Mouse (Mus musculus) embryonic facial prominence, embryonic 11.5 days (tissue): ENCODE data around the gene Tmem164. TPM values are rescaled to one million over a fixed set of nuclear protein-coding genes. Genes with fewer than 3 reads are reported as not detected.

Experiments
- ATAC-seq: fragments of 200-750 bp; cut with Nextera tagmentation; replicated peaks from 2 replicates; pipeline ENCODE4 v1.8.0; 2017; ENCODE audit warnings: low read depth; ENCODE audit not compliant: insufficient number of reproducible peaks, low FRiP score, low TSS enrichment
- DNase-seq: peaks from one replicate; pipeline ENCODE4 v3.0.0-alpha.2; 2015; ENCODE audit warnings: low spot score
- H3K27ac ChIP-seq: fragments of 300-500 bp; sonication (generic); replicated peaks from 2 replicates; pipeline ENCODE4 v1.5.1; 2014; ENCODE audit warnings: mild to moderate bottlenecking, low read depth, low read length, control low read depth
- H3K27me3 ChIP-seq: fragments of 300-500 bp; sonication (generic); 2 replicates; pipeline ENCODE4 v1.6.1; 2014; ENCODE audit warnings: mild to moderate bottlenecking, low read length, moderate library complexity, mixed read lengths; ENCODE audit not compliant: control insufficient read depth, insufficient read depth
- H3K36me3 ChIP-seq: fragments of 300-500 bp; sonication (generic); replicated peaks from 2 replicates; pipeline ENCODE4 v1.6.1; 2014; ENCODE audit warnings: low read depth, mild to moderate bottlenecking, low read length, moderate library complexity, mixed read lengths; ENCODE audit not compliant: control insufficient read depth, insufficient read depth
- H3K4me1 ChIP-seq: fragments of 300-500 bp; sonication (generic); 2 replicates; pipeline ENCODE4 v1.6.1; 2014; ENCODE audit warnings: low read length, mixed read lengths; ENCODE audit not compliant: control insufficient read depth, insufficient read depth
- H3K4me2 ChIP-seq: fragments of 300-500 bp; sonication (generic); 2 replicates; pipeline ENCODE4 v1.6.1; 2014; ENCODE audit warnings: low read depth, mild to moderate bottlenecking, control low read depth, low read length, moderate library complexity
- H3K4me3 ChIP-seq: fragments of 300-500 bp; sonication (generic); 2 replicates; pipeline ENCODE4 v1.5.1; 2014; ENCODE audit warnings: low read depth, low read length, control low read depth
- H3K9ac ChIP-seq: fragments of 300-500 bp; sonication (generic); replicated peaks from 2 replicates; pipeline ENCODE4 v1.6.1; 2014; ENCODE audit warnings: mild to moderate bottlenecking, control low read depth, low read length
- H3K9me3 ChIP-seq: fragments of 300-500 bp; sonication (generic); replicated peaks from 2 replicates; pipeline ENCODE4 v1.6.1; 2016; ENCODE audit warnings: mild to moderate bottlenecking, low read length, inconsistent platforms, mixed read lengths; ENCODE audit not compliant: control insufficient read depth
- WGBS: fragments of 180-500 bp; shearing (Covaris S2); extraction: QIAGEN DNeasy Blood & Tissue Kit; methylation state at CpG from one replicate; pipeline ENCODE4 v1.1.7; 2014; 5-methylcytosine and 5-hydroxymethylcytosine counted together
- polyA plus RNA-seq: library from polyadenylated mRNA; unstranded; fragments of >200 nt; fragmentation: Nextera tagmentation; extraction: Ambion mirVana; gene quantifications from 2 replicates; pipeline ENCODE4 v1.2.1, GENCODE M21; 2014

Tmem164 gene
- polyA plus RNA-seq, 1 experiment from 2014 or later, result 41.1 TPM

DNA sequence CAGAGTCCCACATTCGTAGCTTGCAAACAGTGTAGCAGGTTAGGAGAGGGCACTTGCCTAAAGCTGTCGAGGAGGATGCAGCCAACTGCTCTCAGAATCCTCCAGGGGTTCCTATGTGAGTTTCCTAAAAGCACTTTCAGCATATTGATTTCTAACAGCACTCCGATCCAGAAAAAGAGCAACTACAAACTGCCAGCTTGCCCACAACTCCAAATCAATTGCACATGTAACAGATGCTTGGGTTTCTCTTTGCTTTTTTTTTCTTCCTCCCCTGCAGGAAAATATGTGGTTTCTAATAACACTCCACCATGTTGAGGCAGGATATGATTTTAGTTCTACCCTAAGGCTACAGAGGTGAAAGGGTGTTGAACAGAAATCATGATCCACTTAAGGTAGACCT is 11.1 kb upstream of the Tmem164 start:
- Histone ChIP-seq H3K27me3 (no peaks in the 10 kb centered on the region), H3K9ac (no peak overlapping the region), H3K36me3 (no peaks in the 10 kb centered on the region), H3K27ac (peak overlapping the region; percentile 67; the same call in 1 of the 2 replicates), H3K4me3 (no peak overlapping the region), H3K4me1 (no peaks in the 10 kb centered on the region), H3K4me2 (no peak overlapping the region), H3K9me3 (no peaks in the 10 kb centered on the region)
- peak; percentile 72 for DNase-seq
- 50% methylated on average over 3 of the region's 3 CpGs for WGBS
- 0 out of 2 replicates have a peak, but pooled peaks have one; percentile 34 for ATAC-seq

- H3K4me2 ChIP-seq, result no peak overlapping the region
- H3K9me3 ChIP-seq, result no peaks in the 10 kb centered on the region
- H3K27me3 ChIP-seq, result no peaks in the 10 kb centered on the region
- WGBS, result 73% methylated on average over 1 of the region's 1 CpGs
- ATAC-seq (no peak), DNase-seq (peak; percentile 65)
- H3K36me3 ChIP-seq, result no peaks in the 10 kb centered on the region
- H3K27ac ChIP-seq, result no peak overlapping the region
- H3K9ac ChIP-seq, result no peak overlapping the region
- H3K4me1 ChIP-seq, result no peaks in the 10 kb centered on the region
- no peak overlapping the region for H3K4me3 ChIP-seq
Observed at GRCm38 (mm10) chrX:142671141-142671540, 10.1 kb upstream of the Tmem164 start.

- H3K27ac ChIP-seq, result no peak overlapping the region
- ATAC-seq (no peak), DNase-seq (no peak)
- H3K9me3 ChIP-seq, result no peaks in the 10 kb centered on the region
- H3K4me2 ChIP-seq, result no peak overlapping the region
- no peaks in the 10 kb centered on the region for H3K4me1 ChIP-seq
- H3K27me3 ChIP-seq, result no peaks in the 10 kb centered on the region
- no peak overlapping the region for H3K9ac ChIP-seq
- H3K36me3 ChIP-seq, result no peaks in the 10 kb centered on the region
- no peak overlapping the region for H3K4me3 ChIP-seq
- WGBS, result 79% methylated on average over 1 of the region's 1 CpGs
Observed at GRCm38 (mm10) chrX:142672701-142673100, 8.5 kb upstream of the Tmem164 start.

DNA sequence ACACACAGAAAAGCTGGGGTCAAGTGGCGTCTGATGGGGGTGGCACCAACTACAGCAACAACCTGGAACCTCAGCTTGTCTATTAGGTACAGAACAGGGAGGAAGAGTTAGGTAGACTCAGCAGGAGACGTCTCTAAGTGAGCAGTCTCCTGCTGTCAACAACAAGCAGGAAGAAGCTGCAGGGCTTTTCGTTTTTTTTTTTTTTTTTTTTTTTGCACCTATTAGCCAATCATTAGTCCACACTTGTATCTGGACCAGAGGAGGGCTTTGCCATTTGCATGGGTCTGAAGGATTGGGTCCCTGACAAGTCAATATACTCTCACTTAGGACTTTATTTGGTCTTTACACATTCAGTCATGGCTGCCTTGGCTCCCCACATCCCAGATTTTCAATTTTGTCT is 4.0 kb upstream of the Tmem164 start:
- H3K9me3 ChIP-seq, result no peaks in the 10 kb centered on the region
- no peak overlapping the region for H3K4me2 ChIP-seq
- no peak overlapping the region for H3K4me3 ChIP-seq
- no peak overlapping the region for H3K9ac ChIP-seq
- 34% methylated on average over 2 of the region's 3 CpGs for WGBS
- no peaks in the 10 kb centered on the region for H3K27me3 ChIP-seq
- ATAC-seq (no peak), DNase-seq (no peak)
- H3K4me1 ChIP-seq, result no peaks in the 10 kb centered on the region
- no peak overlapping the region for H3K27ac ChIP-seq
- no peaks in the 10 kb centered on the region for H3K36me3 ChIP-seq

DNA sequence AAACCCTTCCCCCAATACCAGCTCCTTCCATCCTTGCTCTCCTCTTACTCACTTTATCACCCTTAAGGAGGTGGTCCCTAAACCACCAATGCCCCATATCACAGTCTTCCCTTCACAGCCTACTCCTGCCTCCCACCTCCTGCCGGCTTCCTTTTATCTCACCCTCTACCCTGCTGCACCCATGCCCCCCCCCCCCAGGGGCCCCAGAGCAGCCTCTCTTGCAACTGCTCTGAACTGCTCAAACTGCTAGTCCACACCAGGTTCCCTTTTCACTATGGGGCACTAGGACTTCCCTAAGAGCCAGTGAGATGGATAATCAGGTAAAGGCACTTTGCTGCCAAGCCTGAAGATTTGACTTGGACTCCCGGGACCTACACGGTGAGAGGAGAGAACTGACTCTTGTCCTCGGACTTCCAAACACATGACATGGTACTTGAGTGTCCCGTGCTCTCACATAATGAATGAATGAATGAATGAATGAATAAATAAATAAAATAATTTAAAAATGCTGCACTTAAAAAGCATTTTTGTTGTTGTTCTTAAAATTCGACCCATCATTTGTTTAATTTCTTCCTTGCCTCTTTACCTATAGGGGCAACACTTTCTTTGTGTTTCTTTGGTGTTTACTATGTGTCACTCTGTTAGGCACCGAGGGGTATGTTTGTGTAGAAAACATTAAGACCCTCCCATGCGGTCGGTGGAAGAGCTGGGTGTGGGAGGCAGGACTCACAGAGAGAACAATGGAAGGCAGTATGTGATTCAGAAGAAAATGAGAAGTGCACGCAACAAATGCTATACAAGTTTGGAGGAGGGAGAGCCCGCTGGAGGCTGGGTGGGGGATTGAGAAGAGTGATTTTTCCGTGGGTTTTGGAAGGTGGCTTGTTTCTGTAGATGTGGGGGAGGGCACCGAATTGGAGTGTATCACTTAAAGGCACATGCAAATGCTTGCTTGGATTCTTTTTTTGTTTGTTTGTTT is 2.4 kb upstream of the Tmem164 start:
- 62% methylated on average over 13 of the region's 13 CpGs for WGBS
- H3K27me3 ChIP-seq, result no peaks in the 10 kb centered on the region; the same call in 1 of the 2 replicates

DNA sequence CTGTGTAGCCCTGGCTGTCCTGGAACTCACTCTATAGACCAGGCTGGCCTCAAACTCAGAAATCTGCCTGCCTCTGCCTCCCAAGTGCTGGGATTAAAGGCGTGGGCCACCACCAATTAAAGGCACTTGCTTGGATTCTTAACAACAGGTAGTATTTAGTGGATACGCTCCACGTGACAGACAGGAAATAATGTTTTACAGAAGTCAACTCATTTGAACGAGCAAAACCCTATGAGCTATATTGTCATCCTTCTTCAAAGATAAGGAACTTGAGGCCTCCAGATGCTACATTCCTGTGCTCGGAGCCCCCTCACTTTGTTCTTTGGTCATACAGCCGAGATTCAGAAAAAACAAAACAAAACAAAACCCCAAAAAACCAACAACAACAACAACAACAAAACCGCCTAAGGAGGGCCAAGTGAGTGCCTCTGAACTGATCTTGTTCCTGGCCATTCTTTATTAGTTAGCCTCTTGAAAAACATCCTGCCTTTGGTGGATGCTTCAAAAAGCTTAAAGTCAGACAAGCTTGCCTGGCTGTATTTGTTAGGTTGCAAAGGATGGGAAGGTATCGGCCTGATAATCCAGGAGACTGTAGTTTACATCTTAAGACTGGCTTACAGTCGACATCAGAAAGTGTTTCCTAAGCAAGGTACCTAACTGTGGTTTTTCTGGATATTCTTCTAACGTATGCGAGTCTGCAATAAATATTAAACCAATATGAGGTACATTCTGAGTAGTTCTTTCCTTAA is 1.5 kb upstream of the Tmem164 start:
- no peaks in the 10 kb centered on the region for H3K36me3 ChIP-seq
- WGBS, result 38% methylated on average over 11 of the region's 11 CpGs
- H3K4me2 ChIP-seq, result no peak overlapping the region; the same call in 1 of the 2 replicates
- H3K27me3 ChIP-seq, result no peaks in the 10 kb centered on the region; the same call in 1 of the 2 replicates
- DNase-seq (no peak), ATAC-seq (no peak)
- no peak overlapping the region for H3K4me3 ChIP-seq
- no peak overlapping the region; the same call in 1 of the 2 replicates for H3K9ac ChIP-seq
- peak overlapping the region; percentile 66 for H3K27ac ChIP-seq
- no peaks in the 10 kb centered on the region for H3K9me3 ChIP-seq
- H3K4me1 ChIP-seq, result no peaks in the 10 kb centered on the region

More for the DNA sequence above, 2.4 kb upstream of the Tmem164 start:
- DNase-seq (no peak), ATAC-seq (no peak)
- no peak overlapping the region for H3K4me2 ChIP-seq
- no peak overlapping the region for H3K4me3 ChIP-seq
- H3K36me3 ChIP-seq, result no peaks in the 10 kb centered on the region
- no peak overlapping the region for H3K9ac ChIP-seq
- no peaks in the 10 kb centered on the region for H3K4me1 ChIP-seq
- no peak overlapping the region for H3K27ac ChIP-seq
- no peaks in the 10 kb centered on the region for H3K9me3 ChIP-seq

GRCm38 (mm10) chrX:142680391-142681055 is 683 bp upstream of the Tmem164 start:
- Histone ChIP-seq H3K4me3 (peak overlapping the region; percentile 56), H3K9me3 (no peaks in the 10 kb centered on the region), H3K4me1 (no peaks in the 10 kb centered on the region), H3K27ac (peak overlapping the region; percentile 66), H3K36me3 (no peaks in the 10 kb centered on the region), H3K27me3 (no peaks in the 10 kb centered on the region; the same call in 1 of the 2 replicates), H3K4me2 (peak overlapping the region; percentile 47), H3K9ac (peak overlapping the region; percentile 43)
- DNase-seq (peak; percentile 44), ATAC-seq (peak; percentile 26; the same call in 1 of the 2 replicates)
- 12% methylated on average over 18 of the region's 19 CpGs for WGBS
